Mouse (Mus musculus) mouse embryonic stem cell (cell line): ENCODE results near the gene Mcrip1.
"Not testable (repeated sequence)": the region's sequence is repeated elsewhere in the genome, so short reads cannot be mapped to it uniquely, and the experiment has no call there.

Source experiments
- in situ Hi-C, 2 experiments: fragments of 300-500 bp; cut with MboI; formaldehyde crosslinking; loops; 1 replicate in 1 of 2; 3 replicates in 1 of 2; pipeline ENCODE4 v1.14.3; 2019 to 2020; ENCODE audit warnings: low sequenced_read_pairs in 2 of 2, low pct_unique_long_range_greater_than_20kb in 1 of 2, mixed read lengths in 1 of 2; ENCODE audit not compliant: unreplicated experiment in 1 of 2

Gene Mcrip1

GRCm38 (mm10) chr11:120549168-120549945 is at the start of gene Mcrip1:
Gene Mcrip1, minus strand, starts transcription at chr11:120549727.
- in situ Hi-C loops: no loop called here

- in situ Hi-C loops: no loop called here
Observed at GRCm38 (mm10) chr11:120598990-120599549, 49.5 kb upstream of the Mcrip1 start.

GRCm38 (mm10) chr11:120598283-120598989 is 48.9 kb upstream of the Mcrip1 start, which contains the start of the genes Alyref and Anapc11:
Gene Alyref, minus strand, starts transcription at chr11:120598365.
Gene Anapc11, plus strand, starts transcription at chr11:120598421.
- in situ Hi-C loops: no loop called here

GRCm38 (mm10) chr11:120597240-120598235 is 48.0 kb upstream of the Mcrip1 start:
- in situ Hi-C loops: no loop called here

GRCm38 (mm10) chr11:120588531-120588930 is 39.0 kb upstream of the Mcrip1 start:
- in situ Hi-C loops: no loop called here

GRCm38 (mm10) chr11:120583937-120584336 is 34.4 kb upstream of the Mcrip1 start:
- in situ Hi-C loops: no loop called here

- in situ Hi-C loops: not testable (repeated sequence)
Observed at GRCm38 (mm10) chr11:120582982-120583293, 33.4 kb upstream of the Mcrip1 start.

GRCm38 (mm10) chr11:120582268-120582981 is 32.9 kb upstream of the Mcrip1 start:
- in situ Hi-C loops: no loop called here

- in situ Hi-C loops: no loop called here
Observed at GRCm38 (mm10) chr11:120581490-120582267, 32.2 kb upstream of the Mcrip1 start, which contains the start of gene Arhgdia. Gene Arhgdia, minus strand, starts transcription at chr11:120581624.

GRCm38 (mm10) chr11:120580871-120581331 is 31.4 kb upstream of the Mcrip1 start:
- in situ Hi-C loops: no loop called here

- in situ Hi-C loops: no loop called here
Observed at GRCm38 (mm10) chr11:120580190-120580589, 30.7 kb upstream of the Mcrip1 start.

- in situ Hi-C loops: no loop called here
Observed at GRCm38 (mm10) chr11:120579316-120580107, 30.0 kb upstream of the Mcrip1 start.

- in situ Hi-C loops: no loop called here
Observed at GRCm38 (mm10) chr11:120578694-120579243, 29.2 kb upstream of the Mcrip1 start.

- in situ Hi-C loops: no loop called here
Observed at GRCm38 (mm10) chr11:120578024-120578693, 28.6 kb upstream of the Mcrip1 start.

- in situ Hi-C loops: no loop called here
Observed at GRCm38 (mm10) chr11:120577211-120578023, 27.9 kb upstream of the Mcrip1 start.
